In genomic region chr6:83598646-83599045, GRCm38 (mm10) we compare ENCODE assay signal across 9 mouse cellular contexts. TPM values are rescaled to one million over a fixed set of nuclear protein-coding genes. Genes with fewer than 3 reads are reported as not detected.
DNase-seq lines count a peak whose midpoint lies in the region; ATAC-seq and TF ChIP-seq lines count a peak whose summit lies in the region.
"Had no signal": no experiment of that assay in that cellular context is flagged by ENCODE, and none has a peak within 500 bp of the region (broad histone marks: within the 10 kb centered on the region; RNA-seq: fewer than 3 reads in every experiment).

No protein-coding gene starts in this region.

- no peaks in the 10 kb centered on the region for H3K36me3 ChIP-seq in MEL (ENCODE audit: control insufficient read depth in 1 of 2, insufficient read depth in 2 of 2, low read length in 2 of 2)
- no peaks in the 10 kb centered on the region for H3K36me3 ChIP-seq in intestine, embryonic 16.5 days (ENCODE audit: control insufficient read depth, insufficient read depth, low read length)
- H3K36me3 ChIP-seq in liver, embryonic 16.5 days (ENCODE audit: control insufficient read depth, insufficient read depth), result no peaks in the 10 kb centered on the region
- H3K36me3 ChIP-seq in neural tube, embryonic 13.5 days, result no peaks in the 10 kb centered on the region

- 10% methylated on average over 9 of the region's 9 CpGs for WGBS in intestine, embryonic 16.5 days
- WGBS in liver, embryonic 16.5 days (ENCODE audit: insufficient replicate concordance), result 7% methylated on average over 9 of the region's 9 CpGs
- 13% methylated on average over 9 of the region's 9 CpGs for WGBS in neural tube, embryonic 13.5 days

- ATAC-seq in intestine, embryonic 16.5 days, result no peak
- no peak for ATAC-seq in liver, embryonic 16.5 days (ENCODE audit: low read depth)
- 0 out of 2 replicates have a peak, but pooled peaks have one; percentile 53 for ATAC-seq in neural tube, embryonic 13.5 days (ENCODE audit: low read depth)

- TF ChIP-seq POLR2A in MEL (IDR thresholded peaks at IDR 0.05; ENCODE audit: control insufficient read depth in 1 of 2, insufficient read depth in 1 of 2, low read depth in 1 of 2, low read length in 2 of 2, poor library complexity in 1 of 2), result no peak
- TF ChIP-seq POLR2A in cortical plate, adult 2 months (IDR thresholded peaks at IDR 0.05; ENCODE audit: extremely low read depth, insufficient read depth, low read length), result no peak

- no peaks in the 10 kb centered on the region for H3K4me1 ChIP-seq in MEL (ENCODE audit: control insufficient read depth in 1 of 2, insufficient read depth in 2 of 2, low read length in 2 of 2)
- H3K4me1 ChIP-seq in cortical plate, adult 2 months (ENCODE audit: control insufficient read depth, insufficient read depth, low read length), result no peaks in the 10 kb centered on the region
- H3K4me1 ChIP-seq in intestine, embryonic 16.5 days (ENCODE audit: control insufficient read depth, insufficient read depth, low read length), result no peaks in the 10 kb centered on the region
- H3K4me1 ChIP-seq in liver, embryonic 16.5 days (ENCODE audit: control insufficient read depth, low read depth, low read length), result no peaks in the 10 kb centered on the region
- H3K4me1 ChIP-seq in neural tube, embryonic 13.5 days (replicated peaks), result no peaks in the 10 kb centered on the region

- TF ChIP-seq EP300 in MEL (IDR thresholded peaks at IDR 0.05; ENCODE audit: low read depth in 1 of 2, low read length in 2 of 2), result no peak

- peak; percentile 60 to 74 (median 68) for TF ChIP-seq CTCF in MEL (IDR thresholded peaks at IDR 0.05 in 2 of 3, conservative IDR thresholded peaks at IDR 0.05 in 1 of 3; ENCODE audit: control insufficient read depth in 1 of 3, insufficient read depth in 1 of 3, low read depth in 2 of 3, low read length in 3 of 3, poor library complexity in 1 of 3, severe bottlenecking in 1 of 3)
- peak; percentile 65 for TF ChIP-seq CTCF in cortical plate, adult 2 months (IDR thresholded peaks at IDR 0.05; ENCODE audit: extremely low read depth, insufficient read depth, low read length)

- peak; percentile 34 for TF ChIP-seq RAD21 in MEL (IDR thresholded peaks at IDR 0.05; ENCODE audit: low read depth, low read length)

- H3K27me3 ChIP-seq in MEL (ENCODE audit: control insufficient read depth in 1 of 2, insufficient read depth in 2 of 2, low read length in 2 of 2), result peaks cover 12 to 17% of the 10 kb centered on the region in 2 experiments
- no peaks in the 10 kb centered on the region for H3K27me3 ChIP-seq in intestine, embryonic 16.5 days (replicated peaks; ENCODE audit: control insufficient read depth, insufficient read depth, low read length)
- H3K27me3 ChIP-seq in liver, embryonic 16.5 days (ENCODE audit: control insufficient read depth, insufficient read depth, low read depth, low read length), result no peaks in the 10 kb centered on the region
- H3K27me3 ChIP-seq in neural tube, embryonic 13.5 days, result no peaks in the 10 kb centered on the region

- no peaks in the 10 kb centered on the region for H3K79me2 ChIP-seq in MEL (ENCODE audit: control insufficient read depth, insufficient read depth, low read length, poor library complexity)

- H3K9ac ChIP-seq in MEL (ENCODE audit: control insufficient read depth, low read depth, low read length, poor library complexity, severe bottlenecking), result no peak overlapping the region
- no peak overlapping the region for H3K9ac ChIP-seq in intestine, embryonic 16.5 days (ENCODE audit: low read depth, low read length)
- H3K9ac ChIP-seq in liver, embryonic 16.5 days (ENCODE audit: low read depth, low read length), result no peak overlapping the region
- H3K9ac ChIP-seq in neural tube, embryonic 13.5 days, result peak overlapping the region; percentile 69

- peak overlapping the region; percentile 61 for H3K4me2 ChIP-seq in intestine, embryonic 16.5 days (ENCODE audit: low read depth, low read length)
- H3K4me2 ChIP-seq in liver, embryonic 16.5 days (ENCODE audit: low read depth, low read length), result peak overlapping the region; percentile 31
- peak overlapping the region; percentile 56 for H3K4me2 ChIP-seq in neural tube, embryonic 13.5 days

- no peak overlapping the region for H3K4me3 ChIP-seq in MEL (ENCODE audit: control insufficient read depth in 1 of 2, insufficient read depth in 1 of 2, low read depth in 2 of 2, low read length in 2 of 2)
- no peak overlapping the region for H3K4me3 ChIP-seq in cortical plate, adult 2 months (ENCODE audit: insufficient read depth, low read length)
- H3K4me3 ChIP-seq in intestine, embryonic 16.5 days (ENCODE audit: low read length), result peak overlapping the region; percentile 41
- H3K4me3 ChIP-seq in liver, embryonic 16.5 days (ENCODE audit: low read depth, low read length), result 0 out of 2 replicates have a peak overlapping the region, but pooled peaks have one; percentile 26
- H3K4me3 ChIP-seq in neural tube, embryonic 13.5 days, result peak overlapping the region; percentile 36

- DNase-seq in CD4-positive helper T cell, adult 2 months (ENCODE audit: low read depth, low spot score), result peak; percentile 42
- peak; percentile 52 for DNase-seq in MEL (ENCODE audit: low read depth, low spot score)
- peak; percentile 54 to 78 for DNase-seq in heart, adult 18-20 months
- DNase-seq in yolk sac, embryonic 10.5 days (ENCODE audit: low spot score), result no peak

- H3K9me3 ChIP-seq in MEL (replicated peaks; ENCODE audit: insufficient read depth, low read length), result no peaks in the 10 kb centered on the region
- H3K9me3 ChIP-seq in intestine, embryonic 16.5 days (ENCODE audit: control insufficient read depth, low read length), result no peaks in the 10 kb centered on the region
- no peaks in the 10 kb centered on the region for H3K9me3 ChIP-seq in liver, embryonic 16.5 days (replicated peaks; ENCODE audit: control insufficient read depth, low read length)
- H3K9me3 ChIP-seq in neural tube, embryonic 13.5 days, result no peaks in the 10 kb centered on the region

- H3K27ac ChIP-seq in MEL (ENCODE audit: control insufficient read depth, low read depth, low read length), result no peak overlapping the region
- H3K27ac ChIP-seq in cortical plate, adult 2 months (ENCODE audit: insufficient read depth, low read length), result no peak overlapping the region
- no peak overlapping the region for H3K27ac ChIP-seq in intestine, embryonic 16.5 days (ENCODE audit: low read length)
- H3K27ac ChIP-seq in liver, embryonic 16.5 days (ENCODE audit: low read length), result no peak overlapping the region
- H3K27ac ChIP-seq in neural tube, embryonic 13.5 days (replicated peaks), result no peak overlapping the region

TF ChIP-seq in MEL, 35 proteins besides CTCF, POLR2A, EP300 and RAD21:
- TF ChIP-seq BHLHE40 (IDR thresholded peaks at IDR 0.05; ENCODE audit: borderline replicate concordance, low read depth, low read length), result no peak
- peak; percentile 35 for TF ChIP-seq SMC3 (IDR thresholded peaks at IDR 0.05; ENCODE audit: low read depth, low read length)
- TF ChIP-seq CHD2 (IDR thresholded peaks at IDR 0.05; ENCODE audit: low read length), result no peak
- no peak for TF ChIP-seq GABPA (IDR thresholded peaks at IDR 0.05; ENCODE audit: low read depth, low read length)
- no peak for TF ChIP-seq TBP (IDR thresholded peaks at IDR 0.05; ENCODE audit: low read depth, low read length)

RNA-seq across cellular contexts. Expression of gene Stambp, which starts 26.1 kb away (rescaled TPM):
- total RNA-seq in MEL (2012; rRNA removed), result 4.0 and 4.8 TPM in 2 replicates
- 10 to 100 TPM in 1 of 2 experiments, not detected in 1; 18.3 TPM for polyA plus RNA-seq in MEL (2012; ENCODE audit: insufficient read depth in 1 of 2, insufficient read length in 2 of 2, low read depth in 1 of 2, low replicate concordance in 2 of 2, missing spikeins in 1 of 2)
- polyA plus RNA-seq in cortical plate, adult 2 months (2012; rRNA removed), result 36.4 and 37.4 TPM in 2 replicates
- 10 to 100 TPM; 10.2 to 13.8 TPM for total RNA-seq in heart, adult 18-20 months (2021)
- 29.4 and 30.5 TPM in 2 replicates for polyA plus RNA-seq in intestine, embryonic 16.5 days (2015; fragmentation: Nextera tagmentation; extraction: Ambion mirVana)
- 9.6 TPM in 2 replicates for polyA plus RNA-seq in liver, embryonic 16.5 days (2015; fragmentation: Nextera tagmentation; extraction: Ambion mirVana)
- polyA plus RNA-seq in neural tube, embryonic 13.5 days (2015; fragmentation: Nextera tagmentation; extraction: Ambion mirVana), result 46.4 and 49.3 TPM in 2 replicates

RNA-seq across cellular contexts. Expression of gene Clec4f, which starts 57.3 kb away (rescaled TPM):
- total RNA-seq in MEL (2012; rRNA removed), result not detected in 2 replicates
- polyA plus RNA-seq in MEL (2012; ENCODE audit: insufficient read depth in 1 of 2, insufficient read length in 2 of 2, low read depth in 1 of 2, low replicate concordance in 2 of 2, missing spikeins in 1 of 2), result not detected
- not detected in 2 replicates for polyA plus RNA-seq in cortical plate, adult 2 months (2012; rRNA removed)
- total RNA-seq in heart, adult 18-20 months (2021), result under 1 TPM in 1 of 2 experiments, not detected in 1; 0.18 TPM
- polyA plus RNA-seq in intestine, embryonic 16.5 days (2015; fragmentation: Nextera tagmentation; extraction: Ambion mirVana), result 0.12 and 0.32 TPM in 2 replicates
- 17.8 and 20.6 TPM in 2 replicates for polyA plus RNA-seq in liver, embryonic 16.5 days (2015; fragmentation: Nextera tagmentation; extraction: Ambion mirVana)
- polyA plus RNA-seq in neural tube, embryonic 13.5 days (2015; fragmentation: Nextera tagmentation; extraction: Ambion mirVana), result not detected in 2 replicates
- total RNA-seq: gastrocnemius, postnatal 36 days had no signal

Comparison
In these comparisons a context has a peak if more than half of its experiments do, and no peak if none do; other contexts are left out.
1. H3K4me3 ChIP-seq: peak in intestine, embryonic 16.5 days (single experiment), liver, embryonic 16.5 days (single experiment) and neural tube, embryonic 13.5 days (single experiment); none in MEL (0 of 2) and cortical plate, adult 2 months (single experiment).
2. RNA of gene Clec4f, which starts 57.3 kb away (polyA plus RNA-seq): 17.8 to 20.6 TPM in liver, embryonic 16.5 days; 0.12 to 0.32 TPM in intestine, embryonic 16.5 days, not detected in cortical plate, adult 2 months, not detected in MEL and not detected in neural tube, embryonic 13.5 days; every median in the first group is over 10 times any median in the second.
3. Peak in every context shown above with its lines, with median percentiles within 50 percentile points of each other: H3K4me2 ChIP-seq.